Mouse (Mus musculus) thymus, postnatal 0 days (tissue): ENCODE data around the gene Rpl32. TPM values are rescaled to one million over a fixed set of nuclear protein-coding genes. Genes with fewer than 3 reads are reported as not detected.

Experiments used
- DNase-seq: peaks from one replicate; pipeline ENCODE4 v3.0.0-alpha.2; 2015; ENCODE audit warnings: low spot score
- polyA plus RNA-seq: library from polyadenylated mRNA; unstranded; fragments of >200 nt; fragmentation: Nextera tagmentation; extraction: Ambion mirVana; gene quantifications from 2 replicates; pipeline ENCODE4 v1.2.1, GENCODE M21; 2015

Gene Rpl32
- 3,802 and 3,817 TPM in 2 replicates for polyA plus RNA-seq

GRCm38 (mm10) chr6:115808488-115809231 is at the start of gene Rpl32:
TSS of gene Rpl32 (minus strand) at chr6:115808747.
- peak; percentile 92 for DNase-seq

- no peak for DNase-seq
Observed at GRCm38 (mm10) chr6:115856361-115856745, 47.8 kb upstream of the Rpl32 start.

GRCm38 (mm10) chr6:115855733-115856360 is 47.3 kb upstream of the Rpl32 start:
- DNase-seq = no peak

- DNase-seq = peak; percentile 41
Observed at GRCm38 (mm10) chr6:115854432-115854831, 45.9 kb upstream of the Rpl32 start.

GRCm38 (mm10) chr6:115853985-115854384 is 45.4 kb upstream of the Rpl32 start:
- no peak for DNase-seq

GRCm38 (mm10) chr6:115853091-115853813 is 44.7 kb upstream of the Rpl32 start, which contains the start of the genes Mbd4 and Ift122:
TSS of gene Mbd4 (minus strand) at chr6:115853371.
TSS of gene Ift122 (plus strand) at chr6:115853470.
- peak; percentile 100 for DNase-seq

- DNase-seq = no peak
Observed at GRCm38 (mm10) chr6:115852446-115853090, 44.0 kb upstream of the Rpl32 start.

GRCm38 (mm10) chr6:115848598-115849304 is 40.2 kb upstream of the Rpl32 start:
- DNase-seq = no peak

- peak; percentile 79 for DNase-seq
Observed at GRCm38 (mm10) chr6:115846640-115847411, 38.3 kb upstream of the Rpl32 start.

GRCm38 (mm10) chr6:115845006-115845405 is 36.5 kb upstream of the Rpl32 start:
- DNase-seq = no peak

GRCm38 (mm10) chr6:115838745-115839144 is 30.2 kb upstream of the Rpl32 start:
- DNase-seq = peak; percentile 12

GRCm38 (mm10) chr6:115838161-115838597 is 29.6 kb upstream of the Rpl32 start, which contains the start of gene Efcab12:
TSS of gene Efcab12 (minus strand) at chr6:115838412.
- peak; percentile 83 for DNase-seq

GRCm38 (mm10) chr6:115833861-115834260 is 25.3 kb upstream of the Rpl32 start:
- no peak for DNase-seq

- DNase-seq = no peak
Observed at GRCm38 (mm10) chr6:115832152-115832850, 23.8 kb upstream of the Rpl32 start.

GRCm38 (mm10) chr6:115830779-115831601 is 22.4 kb upstream of the Rpl32 start:
- no peak for DNase-seq

- peak; percentile 90 for DNase-seq
Observed at GRCm38 (mm10) chr6:115823850-115824464, 15.4 kb upstream of the Rpl32 start.

- DNase-seq = no peak
Observed at GRCm38 (mm10) chr6:115821216-115821993, 12.9 kb upstream of the Rpl32 start.
